Mouse (Mus musculus): ENCODE measurements around the gene Chn2. TPM values are rescaled to one million over a fixed set of nuclear protein-coding genes. Genes with fewer than 3 reads are reported as not detected.

Gene Chn2
- polyA plus RNA-seq, 1 experiment: not detected

DNA sequence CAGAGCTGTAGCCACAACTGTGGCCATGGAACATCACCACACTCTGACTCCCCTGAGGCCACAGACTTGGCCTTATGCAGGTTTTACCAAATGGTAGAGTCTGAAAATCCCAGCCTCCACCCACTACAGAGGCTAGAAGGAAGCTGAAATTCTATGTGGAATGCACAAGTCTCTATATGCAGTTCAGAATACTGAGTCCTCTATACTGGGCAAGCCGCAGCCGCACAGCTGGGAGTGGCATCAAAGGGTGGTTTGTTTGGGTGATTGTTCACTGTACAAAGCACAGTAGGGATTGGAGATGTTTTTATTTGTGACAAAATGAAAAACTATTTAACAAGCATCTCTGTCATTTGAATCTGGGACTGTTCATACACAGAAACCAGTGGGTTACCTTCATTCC is 224.5 kb downstream of the Chn2 start:
- TF ChIP-seq GATA1 (IDR thresholded peaks at IDR 0.05; ENCODE audit: low read length): no peak

DNA sequence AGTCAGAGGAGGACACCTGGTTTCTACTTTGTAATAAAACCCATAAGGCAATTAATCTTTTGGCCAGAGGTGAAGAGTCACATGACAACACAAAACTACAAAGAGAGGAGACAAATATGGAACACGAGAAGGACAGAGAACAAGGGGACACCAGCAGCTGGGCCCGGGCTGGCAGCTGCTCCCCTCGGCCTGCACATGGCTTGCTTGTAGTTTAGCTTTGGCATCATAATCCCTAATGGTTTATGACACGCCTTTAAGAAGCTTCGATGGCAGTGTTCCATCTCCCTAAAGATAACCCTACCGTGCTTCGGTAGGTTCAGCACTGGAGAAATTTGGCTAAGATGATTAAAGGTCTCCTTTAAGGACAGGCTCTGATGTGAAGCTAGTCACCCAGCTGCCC is 225.2 kb downstream of the Chn2 start:
- no peak for TF ChIP-seq GATA1 (IDR thresholded peaks at IDR 0.05; ENCODE audit: low read length)

GRCm38 (mm10) chr6:54265384-54265783 is 226.0 kb downstream of the Chn2 start:
- no peak for TF ChIP-seq GATA1 (IDR thresholded peaks at IDR 0.05; ENCODE audit: low read length)

- no peak for TF ChIP-seq GATA1 (IDR thresholded peaks at IDR 0.05; ENCODE audit: low read length)
These were observed 233.4 kb downstream of the Chn2 start for GRCm38 (mm10) chr6:54272556-54273378.

GRCm38 (mm10) chr6:54273379-54273730 is 234.0 kb downstream of the Chn2 start:
- no peak for TF ChIP-seq GATA1 (IDR thresholded peaks at IDR 0.05; ENCODE audit: low read length)

DNA sequence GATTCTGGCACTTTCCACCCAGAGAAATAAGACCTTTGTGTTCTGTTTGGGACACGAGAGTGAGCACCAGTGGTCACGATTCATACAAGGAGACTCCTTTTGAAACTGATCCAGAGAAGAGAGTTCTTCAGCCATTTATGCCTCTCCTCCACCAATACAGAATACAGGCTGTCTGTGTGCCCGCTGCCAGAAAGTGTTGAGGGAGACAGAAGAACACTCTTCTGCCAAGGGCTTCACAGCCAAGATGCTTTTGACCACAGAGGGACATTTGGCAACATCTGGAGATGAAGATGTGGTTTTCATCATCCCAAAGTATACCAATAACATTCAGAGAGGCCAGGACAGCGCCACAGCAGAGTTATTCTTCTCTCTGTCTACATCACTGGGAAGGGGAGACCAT is 237.9 kb downstream of the Chn2 start:
- TF ChIP-seq GATA1 (IDR thresholded peaks at IDR 0.05; ENCODE audit: low read length): no peak

DNA sequence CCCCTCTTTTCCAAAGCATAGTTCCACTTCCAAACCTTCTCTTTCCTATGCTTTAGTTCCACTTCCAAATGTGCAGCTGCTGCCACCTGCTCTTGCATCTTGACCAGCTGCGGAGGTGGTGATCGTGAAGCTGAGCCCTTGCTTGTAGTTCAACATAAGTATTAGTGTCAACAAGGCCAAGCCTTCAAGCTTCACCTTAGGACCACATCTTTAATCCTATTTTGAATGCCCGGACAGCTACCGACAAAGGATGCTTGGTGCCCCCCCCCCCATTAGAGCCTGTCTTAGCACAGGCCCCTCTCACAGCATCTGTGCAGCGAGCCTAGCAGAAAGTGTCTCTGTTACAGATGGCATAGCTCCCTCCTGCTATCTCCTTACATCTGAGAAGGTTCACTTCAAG is 238.5 kb downstream of the Chn2 start:
- TF ChIP-seq GATA1 (IDR thresholded peaks at IDR 0.05; ENCODE audit: low read length): no peak

- no peak for TF ChIP-seq GATA1 (IDR thresholded peaks at IDR 0.05; ENCODE audit: low read length)
These were observed 239.3 kb downstream of the Chn2 start for GRCm38 (mm10) chr6:54278613-54279012.

DNA sequence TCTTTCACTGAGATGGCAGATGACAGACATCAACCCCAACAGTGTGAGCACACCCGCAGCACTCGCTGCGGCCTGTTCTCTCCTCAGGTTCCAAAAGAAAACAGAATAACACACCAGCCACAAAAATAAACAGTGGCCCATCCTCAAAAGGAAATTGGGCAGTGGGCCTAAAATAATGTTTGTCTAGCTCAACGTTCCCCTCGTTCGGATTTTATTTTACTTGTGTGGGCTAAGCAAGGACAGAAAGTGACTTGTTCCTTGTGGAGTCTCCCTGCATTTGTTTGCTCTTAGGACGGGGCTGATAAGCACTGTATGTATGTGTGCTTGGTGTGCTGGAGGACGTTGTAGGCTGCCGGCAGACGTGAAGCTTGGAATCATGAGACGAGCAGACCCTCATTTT is 240.0 kb downstream of the Chn2 start:
- no peak for TF ChIP-seq GATA1 (IDR thresholded peaks at IDR 0.05; ENCODE audit: low read length)

DNA sequence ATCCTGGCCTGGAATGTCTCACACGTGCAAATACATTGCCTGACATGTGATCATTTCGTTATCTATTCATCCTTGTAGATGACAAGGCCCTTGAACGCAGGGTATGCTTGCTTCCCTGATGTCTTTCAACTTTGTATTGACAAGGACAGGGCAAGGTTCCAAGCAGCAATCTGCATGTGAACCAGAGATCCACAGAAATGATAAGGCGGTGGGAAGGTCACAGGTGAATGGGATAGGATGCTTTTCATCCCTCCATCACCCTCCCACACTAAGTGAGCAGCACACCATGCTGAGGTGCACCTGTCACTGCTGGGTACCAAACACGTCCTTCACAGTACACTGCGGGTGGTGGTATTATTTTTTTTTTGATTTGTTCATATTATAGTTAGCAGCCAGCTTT is 240.9 kb downstream of the Chn2 start:
- TF ChIP-seq GATA1 (IDR thresholded peaks at IDR 0.05; ENCODE audit: low read length): no peak

GRCm38 (mm10) chr6:54283299-54283698 is 243.9 kb downstream of the Chn2 start:
- no peak for TF ChIP-seq GATA1 (IDR thresholded peaks at IDR 0.05; ENCODE audit: low read length)

DNA sequence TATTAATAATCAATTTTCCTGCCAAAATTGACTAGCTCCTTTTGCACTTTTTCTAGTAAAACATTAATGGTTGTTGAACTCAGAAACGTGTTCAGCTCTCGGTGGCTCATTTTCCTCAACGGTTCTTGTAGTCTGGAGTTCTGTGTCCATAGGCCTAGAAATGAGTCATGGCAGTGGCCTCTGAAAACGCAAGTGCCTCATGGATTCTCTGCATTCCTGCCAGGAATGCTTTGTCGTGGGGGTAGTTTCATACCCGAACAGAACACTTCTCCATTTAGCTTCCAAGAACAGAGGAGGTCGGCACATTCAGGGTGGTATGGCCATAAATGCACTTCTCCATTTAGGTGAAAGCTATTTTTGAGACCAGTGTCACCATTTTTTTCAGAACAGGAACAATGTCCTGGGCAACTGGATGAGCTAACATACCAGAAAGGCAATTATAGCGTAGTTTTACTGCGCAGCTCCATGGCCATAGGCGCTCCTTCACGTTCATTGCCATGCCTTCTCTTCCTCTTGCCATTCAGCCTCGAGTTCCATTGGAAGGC is 244.9 kb downstream of the Chn2 start:
- no peak for TF ChIP-seq GATA1 (IDR thresholded peaks at IDR 0.05; ENCODE audit: low read length)

DNA sequence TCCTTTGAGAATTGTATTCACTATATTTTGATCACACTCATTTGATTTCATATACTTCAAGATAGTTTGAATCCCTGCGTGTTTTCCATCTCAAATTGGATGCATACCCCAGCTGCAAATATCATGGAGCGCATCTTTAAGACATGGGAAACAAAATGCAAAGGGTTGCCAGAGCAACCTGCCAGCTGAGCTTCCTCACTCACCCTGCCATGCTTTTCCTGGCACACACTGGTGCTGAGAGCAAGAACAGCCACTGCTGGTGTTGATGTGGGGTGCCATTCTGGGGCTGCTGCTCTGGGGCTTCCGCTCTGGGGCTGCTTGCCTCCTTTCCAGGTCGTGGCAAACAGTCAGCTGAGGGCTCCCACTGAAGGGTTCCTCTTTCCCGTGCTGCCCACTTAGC is 247.5 kb downstream of the Chn2 start:
- TF ChIP-seq GATA1 (IDR thresholded peaks at IDR 0.05; ENCODE audit: low read length): no peak

DNA sequence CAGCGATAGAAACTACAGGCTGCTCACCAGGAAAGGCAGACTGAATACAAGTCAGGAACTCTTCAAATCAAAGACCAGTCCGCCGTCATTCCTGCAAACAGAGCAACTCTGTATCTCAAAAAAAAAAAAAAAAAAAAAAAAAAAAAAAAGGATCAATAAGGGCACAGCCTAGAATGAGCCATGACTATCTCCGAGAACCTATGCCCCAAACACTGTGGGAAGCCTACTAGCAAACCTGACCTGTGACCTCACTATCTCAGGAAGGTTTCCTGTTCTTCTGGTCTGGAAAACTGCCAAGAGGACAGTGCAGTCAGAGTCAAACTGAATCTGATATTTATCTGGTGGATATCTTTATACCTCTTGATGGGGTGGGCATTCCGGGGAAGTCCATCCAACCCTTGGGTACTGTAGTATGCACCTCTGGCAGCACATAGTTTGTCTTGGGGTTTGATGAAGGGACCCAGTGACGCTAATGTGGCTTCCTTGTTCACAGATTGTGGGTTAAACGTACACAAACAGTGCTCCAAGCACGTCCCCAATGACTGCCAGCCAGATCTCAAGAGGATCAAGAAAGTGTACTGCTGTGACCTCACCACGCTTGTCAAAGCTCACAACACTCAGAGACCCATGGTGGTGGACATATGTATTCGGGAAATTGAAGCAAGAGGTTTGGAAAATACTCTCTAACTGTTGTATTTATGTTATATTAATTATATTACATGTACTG is 250.6 kb downstream of the Chn2 start:
- no peak for TF ChIP-seq GATA1 (IDR thresholded peaks at IDR 0.05; ENCODE audit: low read length)

- no peak for TF ChIP-seq GATA1 (IDR thresholded peaks at IDR 0.05; ENCODE audit: low read length)
These were observed 257.9 kb downstream of the Chn2 start for GRCm38 (mm10) chr6:54297231-54297630.

DNA sequence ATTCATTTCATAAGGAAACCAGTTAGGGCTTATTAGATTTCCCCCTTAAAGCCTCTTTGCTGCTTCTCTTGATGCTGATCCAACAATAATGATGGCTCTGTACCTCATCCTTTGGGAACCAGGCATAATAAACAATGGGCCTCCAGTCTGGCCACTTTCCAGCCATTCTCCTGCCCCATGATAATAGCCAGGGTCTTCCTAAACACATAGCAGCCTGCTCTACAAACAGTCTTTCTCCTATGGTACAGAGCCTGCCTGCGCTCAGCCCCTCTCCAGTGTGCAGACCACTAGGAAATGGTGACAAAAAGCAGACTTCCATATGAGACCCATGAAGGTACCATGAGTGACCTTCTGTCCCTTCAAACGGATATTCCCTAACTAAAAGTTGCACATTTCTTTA is 260.1 kb downstream of the Chn2 start:
- TF ChIP-seq GATA1 (IDR thresholded peaks at IDR 0.05; ENCODE audit: low read length): no peak

- TF ChIP-seq GATA1 (IDR thresholded peaks at IDR 0.05; ENCODE audit: low read length): no peak
These were observed 266.4 kb downstream of the Chn2 start for GRCm38 (mm10) chr6:54305777-54306176.
